Mouse (Mus musculus) mature B cell (primary cell): ENCODE results near the gene Auts2.

Source experiments
- in situ Hi-C: fragments of 300-500 bp; cut with MboI; formaldehyde crosslinking; loops from 2 replicates; pipeline ENCODE4 v1.14.3; 2019

The Auts2 gene

DNA sequence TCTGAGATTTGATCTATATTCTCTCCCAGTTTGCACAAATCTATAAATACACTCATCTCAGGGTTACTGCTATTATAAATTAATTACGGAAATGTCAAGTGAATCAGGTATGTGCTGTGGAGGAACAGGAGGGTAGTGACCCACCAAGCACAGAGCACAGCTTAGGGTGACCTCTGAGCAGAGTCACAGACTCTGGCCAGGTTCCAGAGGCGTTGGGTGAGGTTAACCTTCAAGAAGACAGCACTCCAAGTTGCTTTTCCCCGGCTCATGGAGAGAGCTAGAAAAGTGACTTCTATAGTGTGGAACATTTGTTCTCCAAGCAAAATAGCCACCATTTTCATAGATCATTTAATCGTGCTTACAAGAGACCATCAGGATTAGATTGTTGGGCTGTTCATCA lies 813.7 kb downstream of the Auts2 start:
- in situ Hi-C loops: no loop called here

DNA sequence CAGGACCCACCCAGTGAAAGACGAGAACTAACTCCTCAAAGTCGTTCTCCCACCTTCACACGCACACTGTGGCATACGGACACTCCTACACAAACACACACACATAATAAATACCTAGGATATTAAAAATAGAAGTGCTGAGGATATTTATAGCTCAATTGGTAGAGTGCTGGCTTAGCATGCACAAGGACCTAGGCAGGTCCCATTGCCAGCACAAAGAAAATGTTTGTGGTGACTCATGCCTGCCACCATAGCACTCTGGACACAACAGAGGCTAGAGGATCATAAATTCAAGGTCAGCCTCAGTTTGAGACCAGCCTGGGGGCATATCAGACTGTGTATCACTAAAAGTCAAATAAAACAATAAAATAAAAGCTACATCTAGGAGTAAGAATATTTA lies 815.2 kb downstream of the Auts2 start:
- in situ Hi-C loops: no loop called here

DNA sequence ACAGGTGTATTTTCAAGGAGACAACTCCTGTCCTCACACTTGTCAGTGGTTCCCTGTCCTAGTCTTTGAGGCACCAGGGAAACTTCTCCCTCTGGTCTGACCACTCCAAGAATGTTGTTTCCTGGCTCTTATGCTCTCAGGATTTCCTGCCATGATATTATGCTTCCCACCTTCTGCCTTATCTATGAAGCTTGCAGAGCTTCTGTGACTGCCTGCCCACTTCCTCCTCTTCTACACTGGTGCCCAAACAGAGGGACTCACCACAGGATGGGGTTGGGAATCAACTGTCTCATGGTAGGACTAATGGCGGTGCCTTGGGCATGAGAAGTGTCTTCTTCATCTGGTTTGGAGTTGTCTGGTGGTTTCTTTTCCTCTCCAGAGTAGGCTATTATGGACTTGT lies 818.6 kb downstream of the Auts2 start:
- in situ Hi-C loops: no loop called here

DNA sequence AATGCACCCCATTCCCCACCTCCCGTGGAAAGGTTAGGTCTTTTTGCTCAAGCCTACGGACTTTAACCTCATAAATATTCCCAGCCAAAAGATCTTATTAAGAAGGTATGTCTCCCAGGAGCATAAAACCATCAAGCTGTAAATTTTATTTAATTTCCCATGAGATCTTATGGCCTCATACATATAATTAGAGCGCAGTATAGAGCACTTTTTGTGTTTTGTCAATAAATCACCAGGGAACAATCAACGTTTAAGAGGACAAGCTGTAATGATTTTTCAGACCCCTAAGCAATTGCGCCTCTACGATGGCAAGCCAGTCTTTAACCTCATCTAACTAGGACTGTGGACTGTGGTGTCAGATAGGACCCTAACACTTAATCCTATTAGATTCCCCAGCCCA lies 820.4 kb downstream of the Auts2 start:
- in situ Hi-C loops: no loop called here

DNA sequence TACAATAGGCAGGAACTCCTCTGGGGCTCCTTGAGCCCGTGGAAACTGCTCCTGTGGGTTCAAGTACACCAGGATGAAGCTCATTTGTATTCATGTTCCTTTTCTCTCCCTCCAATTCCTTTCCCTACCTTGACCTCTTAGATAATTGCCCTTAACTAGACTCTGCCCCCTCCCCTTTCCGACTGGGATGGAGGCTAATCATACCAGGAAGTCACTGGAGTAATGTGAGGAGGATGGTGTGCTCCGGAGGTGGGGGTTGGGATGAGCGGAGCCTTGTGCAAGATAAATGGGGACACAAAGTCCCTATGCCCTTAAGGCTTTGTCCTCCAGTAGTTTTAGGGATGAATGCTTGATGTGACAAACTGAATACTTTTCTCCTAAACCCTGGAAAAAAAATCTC lies 820.8 kb downstream of the Auts2 start:
- in situ Hi-C loops: no loop called here

DNA sequence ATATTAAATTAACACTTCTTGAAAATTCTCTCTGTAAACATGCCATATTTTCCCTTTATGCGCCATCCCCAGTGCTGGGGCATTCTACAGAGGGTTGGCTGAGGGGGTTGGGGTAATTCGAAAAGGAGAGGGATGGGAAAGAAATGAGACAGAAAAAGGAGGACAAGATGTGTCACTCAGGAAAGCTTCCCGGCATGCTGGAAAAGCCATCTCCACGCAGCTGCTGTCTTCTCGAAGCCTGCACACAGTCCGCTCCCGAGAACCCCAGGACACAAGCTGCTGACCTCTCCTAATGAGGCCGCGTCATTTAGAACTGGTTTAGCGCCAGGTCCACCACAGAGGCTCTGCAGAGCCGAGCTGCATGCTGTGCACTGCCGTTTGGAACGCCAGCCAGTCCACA lies 825.1 kb downstream of the Auts2 start:
- in situ Hi-C loops: no loop called here

DNA sequence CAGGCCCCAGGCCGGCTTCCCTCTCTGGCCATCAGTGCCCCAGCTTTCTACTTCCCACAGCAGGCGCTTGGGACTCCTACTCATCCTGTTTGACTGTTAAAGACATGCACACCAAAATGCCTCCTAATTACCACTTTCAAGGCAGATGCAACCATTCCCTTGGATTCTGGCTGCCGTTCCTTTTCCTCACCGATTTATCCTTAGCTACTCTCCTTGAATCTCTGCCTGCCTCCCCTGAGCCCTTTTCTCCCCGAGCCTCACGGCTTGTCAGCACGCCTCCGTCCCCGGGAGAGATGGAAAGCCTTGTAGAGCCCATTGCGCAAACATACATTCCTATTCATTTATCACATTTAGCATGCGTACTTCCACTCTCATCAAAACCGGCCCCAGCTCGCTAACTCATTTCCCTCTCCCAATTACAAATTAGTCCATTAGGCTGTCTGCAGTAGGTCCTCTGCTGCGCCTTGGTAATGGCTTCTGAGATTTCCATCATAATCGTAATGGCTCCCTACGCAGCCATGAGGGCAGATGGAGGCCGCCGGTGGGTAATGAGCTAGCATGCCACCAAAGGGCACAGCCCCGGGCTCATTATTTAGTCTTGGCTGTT lies 825.7 kb downstream of the Auts2 start:
- in situ Hi-C loops: no loop called here

DNA sequence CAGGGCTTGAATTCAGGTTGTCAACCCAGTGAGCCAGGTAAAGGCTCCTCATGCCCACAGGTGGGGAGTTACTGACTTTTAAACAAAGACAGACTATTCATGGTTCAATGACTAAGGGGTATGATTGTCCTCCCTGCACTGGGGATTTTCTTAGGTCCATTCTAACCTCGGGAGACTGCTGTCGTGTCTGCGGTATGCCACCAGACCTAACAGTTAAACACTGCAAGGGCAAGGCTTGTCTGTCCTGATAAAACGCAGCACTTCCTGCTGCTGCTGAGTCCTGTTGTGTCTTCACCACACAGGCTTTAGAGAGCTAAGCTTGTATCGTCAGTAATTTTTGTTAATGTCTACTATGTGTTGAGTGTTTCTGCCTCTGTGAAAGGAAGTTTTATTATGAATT lies 828.2 kb downstream of the Auts2 start:
- in situ Hi-C loops: no loop called here

DNA sequence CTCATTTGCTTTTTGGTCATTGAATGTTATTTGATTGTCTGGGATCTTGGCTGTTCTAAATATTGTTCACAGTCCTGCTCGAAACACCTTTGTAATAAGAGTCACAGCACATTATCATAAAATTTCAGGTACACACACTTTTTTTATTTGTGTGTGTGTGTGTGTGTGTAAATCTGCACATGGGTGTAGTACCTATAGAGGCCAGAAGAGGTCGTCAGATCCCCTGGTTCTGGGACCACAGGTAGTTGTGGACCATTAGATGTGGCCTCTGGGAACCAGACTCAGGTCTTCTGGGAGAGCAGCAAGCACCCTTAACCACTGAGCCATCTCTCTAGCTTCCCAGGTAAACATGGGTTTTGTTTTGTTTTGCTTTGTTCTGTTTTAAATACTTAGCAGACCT lies 830.7 kb downstream of the Auts2 start:
- in situ Hi-C loops: no loop called here

DNA sequence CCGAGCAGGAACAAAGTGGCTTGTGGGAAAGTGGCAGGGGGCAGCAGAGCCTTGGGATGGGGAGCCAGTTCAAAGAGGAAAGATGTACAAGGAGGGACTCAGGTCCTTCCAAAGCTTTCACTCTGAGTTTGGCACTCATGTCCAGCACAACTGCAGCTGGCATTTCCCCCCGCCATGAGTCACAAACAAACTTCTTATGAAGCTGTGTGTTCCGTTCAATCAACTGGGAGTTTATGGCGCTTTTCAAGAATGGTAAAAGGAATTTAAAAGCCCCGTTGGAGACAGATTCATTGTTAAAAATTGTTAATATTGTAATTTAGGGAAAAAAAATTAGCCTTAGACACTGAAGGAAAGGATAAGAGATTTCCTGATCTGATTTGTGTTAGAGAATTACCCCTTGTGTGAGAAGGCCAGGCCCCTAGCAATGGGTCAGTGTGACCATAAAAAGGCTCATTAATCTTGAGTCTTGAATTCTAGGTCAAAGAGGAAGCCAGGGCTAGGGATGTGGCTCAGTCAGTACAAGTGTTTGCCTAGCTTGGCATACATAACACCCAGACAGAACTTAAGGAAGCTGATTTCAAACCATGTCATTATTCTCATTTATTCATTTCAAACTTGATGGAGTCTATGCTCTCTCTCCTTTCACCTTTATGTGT lies 831.5 kb downstream of the Auts2 start:
- in situ Hi-C loops: no loop called here

DNA sequence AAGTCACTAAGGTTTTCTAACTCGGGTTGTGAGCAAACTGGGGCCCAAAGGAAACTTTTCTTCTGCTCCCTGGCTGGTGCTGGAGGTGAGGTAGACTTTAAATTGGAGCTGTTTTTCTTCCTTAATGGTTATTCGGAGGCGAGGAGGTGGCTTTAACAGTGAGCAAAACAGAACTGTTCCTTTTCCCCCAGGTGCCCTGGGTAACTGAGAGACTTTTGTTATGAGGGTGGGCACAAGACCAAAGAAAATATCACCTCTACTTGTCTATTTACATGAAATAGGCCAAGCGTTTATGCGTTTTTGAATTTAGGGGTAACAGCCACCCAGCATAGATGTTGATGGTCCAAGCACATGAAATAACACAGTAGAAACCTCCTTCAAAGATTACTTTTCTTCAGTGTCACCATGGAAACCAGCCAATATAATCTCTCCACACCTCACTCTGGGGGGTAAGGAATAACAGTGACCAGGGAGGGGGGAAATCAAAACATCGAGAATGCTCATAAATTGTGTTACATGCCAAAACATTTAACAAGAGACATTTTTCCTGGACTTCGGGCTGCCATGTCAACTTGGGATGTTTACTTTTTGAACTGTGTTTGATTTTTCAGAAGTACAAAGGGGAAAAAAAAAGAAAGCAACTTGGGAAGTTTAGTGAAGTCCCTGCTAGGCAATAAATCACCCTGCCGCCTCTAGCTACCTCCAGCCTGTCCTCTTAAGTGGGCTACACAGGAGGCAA lies 832.2 kb downstream of the Auts2 start:
- in situ Hi-C loops: no loop called here

DNA sequence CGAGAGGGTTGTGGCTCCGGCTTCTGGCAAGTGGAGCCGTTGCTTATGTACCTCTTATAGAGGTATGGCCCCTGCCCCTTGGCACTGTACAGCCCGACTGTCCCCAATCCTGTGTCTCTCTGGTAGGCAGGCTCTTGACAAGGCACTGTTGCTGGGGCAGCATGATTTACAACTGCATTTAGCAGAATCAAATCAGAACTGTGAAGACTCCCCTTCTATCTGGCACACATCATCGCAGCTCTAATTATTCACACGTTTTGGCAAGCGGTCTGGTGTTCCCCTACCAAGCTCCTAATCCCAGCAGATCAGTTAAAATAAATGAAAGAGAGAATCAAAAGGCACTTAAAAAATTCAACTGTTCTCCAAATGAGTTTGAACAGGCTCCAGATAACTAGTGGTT lies 835.7 kb downstream of the Auts2 start:
- in situ Hi-C loops: no loop called here

DNA sequence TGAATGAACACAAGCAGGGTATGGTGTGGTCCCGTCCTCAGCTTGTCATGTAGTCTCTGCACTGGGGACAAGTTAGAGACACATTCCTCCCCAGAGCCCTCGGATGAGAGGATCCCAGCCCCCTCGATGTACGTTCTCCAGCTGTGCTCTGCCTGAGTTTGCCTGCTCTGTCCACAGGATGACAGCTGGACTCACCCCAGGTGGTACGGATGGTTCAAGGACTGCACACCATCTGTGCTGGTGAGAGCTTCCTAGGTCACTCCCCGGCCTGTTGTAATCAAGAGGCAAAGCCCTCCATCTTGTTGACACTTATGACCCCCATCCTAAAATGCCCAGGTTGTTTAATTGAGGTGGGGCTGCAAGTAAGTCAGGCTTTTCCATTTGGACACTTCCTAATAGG lies 839.4 kb downstream of the Auts2 start:
- in situ Hi-C loops: no loop called here

DNA sequence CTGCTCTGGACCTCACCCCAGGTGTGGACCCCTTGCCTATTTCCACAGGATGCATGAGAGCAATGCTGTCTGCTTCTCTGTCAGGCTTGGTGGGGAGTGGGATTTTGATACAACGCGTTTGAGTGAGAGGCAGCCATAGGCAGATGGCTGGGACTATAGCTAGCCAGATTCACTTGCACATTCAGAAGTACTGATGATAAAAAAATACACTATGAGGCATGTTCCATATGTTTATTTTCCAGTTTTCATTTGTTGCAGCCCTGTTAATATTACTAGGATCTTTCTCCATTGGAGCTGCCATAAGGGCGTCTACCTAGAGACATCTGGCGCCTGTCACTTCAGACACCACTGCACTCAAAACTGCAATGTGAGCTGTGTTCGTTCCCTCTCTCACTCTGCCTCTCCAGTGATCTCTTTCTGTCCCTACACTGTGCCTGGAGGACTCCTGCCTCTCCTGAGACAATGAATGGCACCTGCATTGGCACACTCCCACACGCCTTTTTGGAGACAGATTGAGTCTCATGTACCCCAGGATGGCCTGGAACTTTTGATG lies 840.2 kb downstream of the Auts2 start:
- in situ Hi-C loops: no loop called here

DNA sequence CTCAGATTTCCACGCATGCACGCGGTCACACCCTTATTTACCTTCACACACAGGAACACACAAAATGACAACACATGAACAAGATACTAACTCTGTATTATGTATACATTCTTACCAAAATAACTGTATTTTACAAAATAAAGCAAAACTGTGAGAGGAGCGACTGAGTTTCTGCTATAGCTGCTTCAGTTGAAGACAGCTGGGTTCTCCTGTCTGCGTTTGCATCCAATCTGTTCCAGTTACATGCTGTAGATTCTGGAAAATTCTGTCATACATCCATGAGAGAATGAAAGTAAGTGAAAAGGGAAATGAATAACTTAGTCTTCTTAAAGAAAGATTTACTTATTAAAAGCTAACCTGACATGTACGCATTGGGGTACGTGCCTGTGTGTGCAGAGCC lies 844.2 kb downstream of the Auts2 start:
- in situ Hi-C loops: no loop called here

DNA sequence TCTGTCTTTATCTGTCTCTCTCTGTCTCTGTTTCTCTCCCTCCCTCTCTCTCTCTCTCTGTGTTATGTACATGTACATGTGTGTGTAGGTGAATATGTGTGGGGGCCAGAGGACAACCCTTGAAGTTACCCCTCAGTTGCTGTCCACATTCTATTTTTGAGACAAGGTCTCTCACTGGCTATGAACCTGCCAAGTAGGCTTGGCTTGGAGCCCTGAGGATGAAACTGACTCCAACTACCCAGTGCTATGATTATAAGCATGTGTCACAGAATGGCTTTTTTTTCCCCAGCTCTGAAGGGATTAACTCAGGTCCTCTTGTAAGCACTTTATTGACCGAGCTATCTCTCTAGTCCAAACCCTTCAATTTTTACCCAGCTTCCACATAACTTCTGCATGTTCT lies 852.4 kb downstream of the Auts2 start:
- in situ Hi-C loops: no loop called here

DNA sequence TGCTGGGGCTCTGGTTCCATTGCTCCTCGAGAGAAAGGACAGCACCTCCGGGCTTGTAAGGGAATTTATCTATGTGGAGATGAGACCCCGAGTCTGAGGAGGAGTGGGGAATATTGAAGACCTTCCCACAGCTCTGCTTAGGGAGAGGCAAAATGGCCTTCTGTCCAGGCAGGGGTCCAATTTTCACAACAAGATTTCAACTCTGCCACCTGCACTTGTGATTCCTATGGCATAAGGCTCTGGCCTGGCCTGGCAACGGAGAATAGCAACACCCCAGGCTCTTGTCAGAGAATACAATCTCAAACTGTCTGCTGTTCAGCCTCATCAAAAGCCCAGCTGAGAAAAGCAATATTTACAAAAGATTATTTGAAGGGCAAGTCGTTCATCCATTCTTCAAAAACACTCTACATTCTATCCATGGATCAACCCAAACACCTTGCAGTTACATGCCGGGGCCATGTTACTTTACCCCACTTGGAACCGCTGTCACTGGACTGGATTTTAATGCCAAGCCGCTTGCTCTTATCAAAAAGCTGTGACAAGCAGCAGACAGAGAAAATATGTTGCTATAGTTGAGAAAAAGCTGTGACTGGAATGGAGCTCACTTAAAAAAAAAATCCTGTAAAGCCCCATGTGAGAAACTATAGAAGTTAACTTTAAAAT lies 856.1 kb downstream of the Auts2 start:
- in situ Hi-C loops: no loop called here

DNA sequence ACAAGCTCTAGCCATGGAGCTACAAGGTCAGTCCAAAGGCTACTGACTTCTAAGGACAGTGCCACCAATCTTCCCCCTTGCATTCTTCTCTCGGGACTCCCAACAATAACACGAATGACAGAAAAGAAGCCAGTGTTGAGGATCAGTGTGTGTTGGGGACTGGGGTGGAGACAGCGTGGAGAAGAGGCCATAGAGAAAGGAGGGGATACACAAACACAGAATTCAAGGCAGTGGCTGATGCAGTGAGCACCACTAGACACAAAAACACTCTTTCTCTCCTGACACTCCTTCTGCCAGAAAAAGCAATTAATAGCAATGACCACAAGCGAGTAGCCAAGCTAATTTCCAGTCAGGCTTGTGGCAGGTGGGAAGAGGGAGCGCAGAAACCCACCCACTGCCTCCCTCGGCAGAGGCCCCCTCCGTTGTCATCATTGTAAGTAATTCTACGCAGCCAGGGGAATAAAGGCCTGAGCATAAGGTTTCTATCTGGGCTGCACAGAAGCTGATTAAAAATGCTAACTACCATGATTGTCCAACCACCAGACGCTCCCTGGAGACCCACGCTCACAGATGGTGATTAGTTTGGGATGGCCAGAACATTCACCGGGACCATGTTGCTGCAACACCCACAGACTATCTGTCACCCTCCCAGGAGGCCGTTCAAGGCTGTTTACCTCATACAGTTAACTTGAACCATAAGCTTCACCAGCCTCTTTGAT lies 862.9 kb downstream of the Auts2 start:
- in situ Hi-C loops: no loop called here

DNA sequence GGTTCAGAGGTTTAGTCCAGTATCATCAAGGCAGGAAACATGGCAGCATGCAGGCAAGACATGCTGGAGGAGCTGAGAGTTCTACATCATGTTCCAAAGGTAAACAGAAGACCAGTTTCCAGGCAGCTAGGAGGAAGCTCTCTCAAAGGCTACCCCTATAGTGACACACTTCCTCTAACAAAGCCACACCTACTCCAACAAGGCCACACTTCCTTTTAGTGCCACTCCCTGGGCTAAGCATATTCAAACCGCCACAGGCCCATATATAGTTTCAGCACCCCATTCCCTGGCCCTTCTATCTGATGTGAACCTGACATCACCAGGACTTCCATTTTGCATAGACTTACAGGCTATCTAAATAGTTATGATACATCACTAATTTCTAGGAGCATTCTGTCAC lies 863.6 kb downstream of the Auts2 start:
- in situ Hi-C loops: no loop called here

DNA sequence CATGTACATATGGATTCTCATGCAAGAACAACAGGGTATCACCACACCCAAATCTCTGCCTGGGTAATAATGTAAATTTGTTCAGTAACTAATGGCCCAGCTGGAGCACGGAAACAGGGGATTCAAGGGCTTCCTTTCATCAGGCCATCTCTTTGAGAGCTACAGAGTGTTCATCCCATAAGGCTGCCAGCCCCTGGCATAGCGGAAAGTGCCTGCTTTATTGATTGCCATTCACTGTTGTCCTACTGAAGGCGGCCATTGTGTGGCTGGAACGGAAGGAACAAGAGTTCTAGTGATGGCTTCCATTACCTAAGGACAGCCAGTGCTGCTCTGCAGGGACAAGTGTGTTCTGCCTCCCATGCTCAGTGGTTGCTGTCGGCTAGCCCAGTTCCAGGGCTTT lies 865.6 kb downstream of the Auts2 start:
- in situ Hi-C loops: no loop called here

DNA sequence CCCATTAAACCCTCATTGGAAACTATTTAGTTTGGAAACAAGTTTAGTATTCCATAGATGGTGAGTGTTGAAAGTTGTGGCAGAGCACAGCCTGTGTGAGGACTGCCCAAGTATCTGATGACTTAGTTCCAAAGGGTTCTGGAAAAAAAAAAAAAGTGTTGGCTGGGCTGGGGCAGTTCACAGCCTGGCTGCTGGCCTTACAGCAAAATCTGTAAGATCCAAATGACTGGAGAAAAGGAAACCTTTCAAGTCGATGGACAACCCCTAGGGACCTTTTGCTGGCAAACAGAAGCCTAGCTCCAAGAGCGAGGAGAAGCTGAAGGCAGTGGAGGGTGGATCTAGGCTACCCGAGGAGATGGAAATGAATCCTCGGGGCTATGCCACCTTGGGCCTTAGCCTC lies 869.4 kb downstream of the Auts2 start:
- in situ Hi-C loops: no loop called here

DNA sequence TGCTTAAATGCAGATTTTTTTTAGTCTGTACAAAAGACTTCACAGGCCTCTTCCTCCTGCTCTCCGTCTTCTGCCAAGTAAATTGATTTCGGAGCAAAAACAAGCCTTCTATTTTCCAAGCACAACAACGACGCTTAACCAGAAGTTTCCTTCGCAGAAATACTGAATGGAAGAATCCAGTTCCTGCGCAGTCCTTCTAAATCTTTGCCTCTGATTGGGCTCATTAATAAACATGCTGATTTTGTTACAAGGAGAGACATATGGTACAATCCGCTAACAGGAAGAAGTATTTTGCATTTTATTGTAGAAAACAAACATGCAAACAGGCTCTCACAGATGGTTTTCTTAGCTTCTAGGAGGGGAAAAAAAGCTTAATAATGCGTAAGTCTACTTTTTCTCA lies 878.1 kb downstream of the Auts2 start:
- in situ Hi-C loops: no loop called here
